Mouse (Mus musculus) liver, postnatal 0 days (tissue): Measurements from ENCODE around the gene Sh3glb2.

ENCODE experiments used
- CTCF ChIP-seq: sonication (generic); IDR thresholded peaks from 2 replicates; pipeline ENCODE4 v1.5.1; 2016; ENCODE audit warnings: antibody characterized with exemption, low read depth
- EP300 ChIP-seq: IDR thresholded peaks from 2 replicates; pipeline ENCODE4 v1.6.1; 2016; ENCODE audit warnings: antibody characterized with exemption, low read depth, mild to moderate bottlenecking

DNA sequence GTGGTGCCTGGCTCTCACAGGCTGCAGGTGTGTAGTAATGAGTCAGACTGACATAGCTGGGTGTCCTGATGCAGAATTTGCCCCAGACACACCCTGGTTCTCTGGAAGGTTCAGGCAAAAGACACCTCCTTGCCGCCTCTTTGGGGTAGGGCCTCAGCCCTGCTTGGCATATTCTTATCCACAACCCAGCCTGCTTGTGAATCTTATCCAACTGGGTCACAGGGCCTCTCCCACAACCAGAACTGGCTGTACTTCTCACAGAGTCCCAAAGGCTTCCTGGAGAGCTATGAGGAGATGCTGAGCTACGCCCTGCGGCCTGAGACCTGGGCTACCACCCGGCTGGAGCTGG lies 22.2 kb upstream of the Sh3glb2 start:
- TF ChIP-seq CTCF (no peak), EP300 (peak; percentile 49)
